Mouse (Mus musculus) midbrain, embryonic 10.5 days (tissue): ENCODE results near the gene Cdk5rap3. TPM values are rescaled to one million over a fixed set of nuclear protein-coding genes. Genes with fewer than 3 reads are reported as not detected.
A peak's percentile ranks its signal among the peaks of the same experiment; 100 is the strongest.

Experiments
- DNase-seq: peaks from one replicate; pipeline ENCODE4 v3.0.0-alpha.2; 2017; ENCODE audit warnings: low spot score
- H3K27ac ChIP-seq: fragments of 300-500 bp; sonication (generic); replicated peaks from 2 replicates; pipeline ENCODE4 v1.5.1; 2016; ENCODE audit warnings: mild to moderate bottlenecking
- H3K27me3 ChIP-seq: fragments of 300-500 bp; sonication (generic); 2 replicates; pipeline ENCODE4 v1.6.1; 2016; ENCODE audit warnings: low read depth, mild to moderate bottlenecking; ENCODE audit not compliant: poor library complexity, severe bottlenecking
- H3K36me3 ChIP-seq: fragments of 300-500 bp; sonication (generic); 2 replicates; pipeline ENCODE4 v1.6.1; 2016; ENCODE audit warnings: mild to moderate bottlenecking, moderate library complexity
- H3K4me1 ChIP-seq: fragments of 300-500 bp; sonication (generic); 2 replicates; pipeline ENCODE4 v1.6.1; 2016
- H3K4me3 ChIP-seq: fragments of 300-500 bp; sonication (generic); 2 replicates; pipeline ENCODE4 v1.5.1; 2016; ENCODE audit warnings: mild to moderate bottlenecking, moderate library complexity
- H3K9me3 ChIP-seq: fragments of 300-500 bp; sonication (generic); replicated peaks from 2 replicates; pipeline ENCODE4 v1.6.1; 2016; ENCODE audit warnings: mild to moderate bottlenecking
- WGBS: fragments of 180-500 bp; shearing (Covaris S2); methylation state at CpG from one replicate; pipeline ENCODE4 v1.1.7; 2016; 5-methylcytosine and 5-hydroxymethylcytosine counted together
- polyA plus RNA-seq: library from polyadenylated mRNA; unstranded; fragments of >200 nt; fragmentation: Nextera tagmentation; extraction: Ambion mirVana; gene quantifications from 2 replicates; pipeline ENCODE4 v1.2.1, GENCODE M21; 2016

Gene Cdk5rap3
- polyA plus RNA-seq, 1 experiment from 2014 or later, result 120 TPM

GRCm38 (mm10) chr11:96860564-96860963, 55.7 kb downstream of the Cdk5rap3 start:
- Histone ChIP-seq H3K27ac (no peak overlapping the region), H3K36me3 (no peaks in the 10 kb centered on the region), H3K27me3 (peaks cover 8% of the 10 kb centered on the region), H3K4me1 (peaks cover 43% of the 10 kb centered on the region), H3K4me3 (0 out of 2 replicates have a peak overlapping the region, but pooled peaks have one; percentile 61), H3K9me3 (no peaks in the 10 kb centered on the region)
- peak; percentile 87 for DNase-seq
- 9% methylated on average over 8 of the region's 8 CpGs for WGBS

GRCm38 (mm10) chr11:96859635-96860034, 56.7 kb downstream of the Cdk5rap3 start:
- WGBS, result 89% methylated on average over 4 of the region's 4 CpGs
- H3K9me3 ChIP-seq, result no peaks in the 10 kb centered on the region

GRCm38 (mm10) chr11:96857446-96857845, 58.9 kb downstream of the Cdk5rap3 start:
- Histone ChIP-seq H3K4me1 (peaks cover 22% of the 10 kb centered on the region), H3K36me3 (no peaks in the 10 kb centered on the region), H3K27ac (no peak overlapping the region), H3K9me3 (no peaks in the 10 kb centered on the region), H3K27me3 (peaks cover 8% of the 10 kb centered on the region), H3K4me3 (no peak overlapping the region)
- WGBS, result 91% methylated on average over 5 of the region's 5 CpGs
- no peak for DNase-seq

More at GRCm38 (mm10) chr11:96859635-96860034, 56.7 kb downstream of the Cdk5rap3 start:
- no peak for DNase-seq
- Histone ChIP-seq H3K27me3 (peaks cover 8% of the 10 kb centered on the region), H3K4me3 (no peak overlapping the region), H3K27ac (no peak overlapping the region), H3K4me1 (peaks cover 43% of the 10 kb centered on the region), H3K36me3 (no peaks in the 10 kb centered on the region)

Other genes with a start within 250 kb of the Cdk5rap3 start
- 27.6 and 33.0 TPM in 2 replicates for gene Snx11, start 138.9 kb downstream of the Cdk5rap3 start, polyA plus RNA-seq
- 193 and 198 TPM in 2 replicates for gene Cbx1, start 127.4 kb downstream of the Cdk5rap3 start, polyA plus RNA-seq
- 71.9 and 78.0 TPM in 2 replicates for gene Nfe2l1, start 86.5 kb downstream of the Cdk5rap3 start, polyA plus RNA-seq
- 44.9 and 46.1 TPM in 2 replicates for gene Copz2, start 66.6 kb downstream of the Cdk5rap3 start, polyA plus RNA-seq
- gene Prr15l, start 11.6 kb upstream of the Cdk5rap3 start, polyA plus RNA-seq, result 0.04 and 0.05 TPM in 2 replicates
- gene Pnpo, start 27.5 kb upstream of the Cdk5rap3 start, polyA plus RNA-seq, result 28.2 and 32.1 TPM in 2 replicates
- gene Sp2, start 66.5 kb upstream of the Cdk5rap3 start, polyA plus RNA-seq, result 30.5 and 35.5 TPM in 2 replicates
- gene Sp6, start 96.9 kb upstream of the Cdk5rap3 start, polyA plus RNA-seq, result 0.71 and 2.0 TPM in 2 replicates
- gene Scrn2, start 113.4 kb upstream of the Cdk5rap3 start, polyA plus RNA-seq, result 39.5 and 42.2 TPM in 2 replicates
- 3.0 and 3.1 TPM in 2 replicates for gene Lrrc46, start 124.9 kb upstream of the Cdk5rap3 start, polyA plus RNA-seq
- 81.1 and 82.9 TPM in 2 replicates for gene Mrpl10, start 125.1 kb upstream of the Cdk5rap3 start, polyA plus RNA-seq
- 8.4 and 9.8 TPM in 2 replicates for gene Osbpl7, start 134.1 kb upstream of the Cdk5rap3 start, polyA plus RNA-seq
- 0.10 and 0.25 TPM in 2 replicates for gene Tbx21, start 198.8 kb upstream of the Cdk5rap3 start, polyA plus RNA-seq
- 4.3 and 4.9 TPM in 2 replicates for gene Tbkbp1, start 235.0 kb upstream of the Cdk5rap3 start, polyA plus RNA-seq